Mouse (Mus musculus) left cerebral cortex, adult 9 months (tissue): Measurements from ENCODE around the gene Kcnk18.
A peak's percentile ranks its signal among the peaks of the same experiment; 100 is the strongest.

Source experiments
- DNase-seq, 2 experiments: peaks; one replicate each; pipeline ENCODE4 v3.0.0; 2022; ENCODE audit warnings: low spot score in 2 of 2

Gene Kcnk18

DNA sequence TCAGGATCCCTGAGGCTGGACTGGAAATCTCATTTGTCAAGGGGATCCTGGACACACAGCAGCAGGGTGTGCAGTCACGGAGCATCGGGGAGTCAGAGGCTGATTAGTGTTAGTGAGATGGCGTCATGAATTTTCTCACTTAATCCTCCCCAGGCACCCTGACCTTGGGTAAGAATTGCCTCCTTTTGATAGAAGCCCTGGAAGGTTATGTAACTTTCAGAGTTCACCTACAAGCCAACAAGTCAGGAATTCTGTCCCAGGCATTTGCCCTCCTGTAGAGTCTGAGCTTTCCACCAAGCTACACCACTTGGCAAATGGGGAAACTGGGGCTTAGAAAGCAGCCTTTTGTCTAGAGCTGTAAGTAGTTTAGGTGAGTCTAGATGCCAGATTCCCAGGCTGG is 2.1 kb downstream of the Kcnk18 start:
- no peak for DNase-seq

DNA sequence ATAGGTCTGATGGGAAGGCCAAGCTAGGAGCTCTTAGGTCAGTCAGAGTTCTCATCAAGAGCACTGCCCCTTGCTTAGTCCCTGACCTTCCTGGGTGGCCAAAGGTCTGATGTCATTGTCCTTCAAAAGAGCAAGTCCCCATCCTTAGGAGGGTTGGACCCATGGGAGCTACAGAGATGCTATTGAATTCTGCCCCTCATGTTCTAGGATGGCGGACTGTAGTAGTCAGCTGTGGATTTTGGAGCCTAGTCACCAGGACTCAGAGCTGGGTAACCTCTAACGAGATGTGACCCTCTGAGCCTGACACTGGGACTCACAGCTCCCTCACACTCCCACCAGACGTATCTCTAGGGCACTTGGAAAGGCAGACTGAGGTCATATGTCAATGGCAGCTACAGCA is 9.4 kb downstream of the Kcnk18 start:
- DNase-seq, result no peak

DNA sequence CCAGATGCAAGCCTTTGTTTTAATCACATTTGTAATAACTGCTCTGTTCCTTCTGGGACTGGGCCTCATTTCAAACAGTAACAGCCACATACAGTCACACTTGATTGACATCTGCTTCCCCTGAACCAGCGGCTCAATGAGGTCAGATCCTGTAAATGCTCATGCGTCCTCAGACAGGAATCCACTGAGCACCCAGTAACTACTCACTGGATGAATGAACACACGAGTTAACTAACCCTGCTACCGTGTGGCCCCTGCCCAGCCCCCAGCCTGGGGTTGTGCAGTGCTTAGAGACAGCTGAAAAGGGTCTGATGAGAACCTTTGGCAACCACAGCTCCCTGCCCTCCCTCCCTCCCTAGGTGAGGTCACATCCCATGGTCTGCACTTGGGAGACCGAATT is 13.8 kb downstream of the Kcnk18 start:
- no peak for DNase-seq

DNA sequence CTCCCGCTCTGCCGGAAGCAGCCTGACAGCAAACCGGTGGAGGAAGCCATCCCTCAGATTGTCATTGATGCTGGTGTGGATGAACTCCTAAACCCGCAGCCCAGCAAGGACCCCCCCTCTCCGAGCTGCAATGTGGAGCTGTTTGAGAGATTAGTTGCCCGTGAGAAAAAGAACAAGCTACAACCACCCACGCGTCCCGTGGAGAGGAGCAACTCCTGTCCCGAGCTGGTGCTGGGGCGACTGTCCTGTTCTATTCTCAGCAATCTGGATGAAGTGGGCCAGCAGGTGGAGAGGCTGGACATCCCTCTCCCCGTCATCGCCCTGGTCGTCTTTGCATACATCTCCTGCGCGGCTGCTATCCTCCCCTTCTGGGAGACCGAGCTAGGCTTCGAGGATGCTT is 16.0 kb downstream of the Kcnk18 start:
- no peak for DNase-seq

DNA sequence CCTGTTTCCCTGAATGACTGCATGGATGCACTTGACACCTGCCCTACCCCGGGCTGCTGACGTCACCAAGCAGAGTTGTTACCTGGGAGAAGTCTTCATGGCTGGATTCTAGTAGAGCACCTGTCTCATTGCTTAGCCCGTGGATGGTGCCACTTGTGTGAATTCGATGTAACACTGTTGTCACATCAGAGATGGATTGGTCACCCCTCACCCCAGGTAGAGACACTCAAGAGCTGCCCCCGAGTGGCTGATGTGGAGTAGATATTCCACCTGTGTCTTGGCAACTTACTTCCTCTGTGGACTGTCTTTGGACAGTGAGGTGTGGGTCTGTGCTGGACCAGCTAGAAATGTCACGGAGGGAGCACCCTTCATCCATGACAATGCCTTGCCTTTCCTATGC is 17.0 kb downstream of the Kcnk18 start:
- DNase-seq, result no peak

DNA sequence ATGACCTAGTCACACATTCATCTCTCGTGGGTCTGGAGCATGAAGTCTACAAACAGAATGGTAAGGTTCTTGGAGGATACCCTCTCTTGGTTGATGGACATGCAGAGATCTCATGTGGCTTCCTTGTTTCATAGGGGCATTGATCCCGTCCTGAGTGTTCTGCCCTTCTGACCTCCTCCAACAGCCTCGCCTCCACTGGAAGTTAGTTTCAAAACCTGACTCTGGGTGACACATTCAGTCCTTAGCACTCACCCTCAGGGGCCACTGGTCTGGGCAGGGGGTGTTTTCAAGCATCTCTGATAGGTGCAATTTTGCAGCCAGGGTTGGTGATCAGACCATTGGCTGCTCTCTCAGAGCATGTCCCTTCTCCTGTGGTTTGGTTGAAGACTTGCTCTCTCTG is 19.6 kb downstream of the Kcnk18 start:
- DNase-seq, result no peak

DNA sequence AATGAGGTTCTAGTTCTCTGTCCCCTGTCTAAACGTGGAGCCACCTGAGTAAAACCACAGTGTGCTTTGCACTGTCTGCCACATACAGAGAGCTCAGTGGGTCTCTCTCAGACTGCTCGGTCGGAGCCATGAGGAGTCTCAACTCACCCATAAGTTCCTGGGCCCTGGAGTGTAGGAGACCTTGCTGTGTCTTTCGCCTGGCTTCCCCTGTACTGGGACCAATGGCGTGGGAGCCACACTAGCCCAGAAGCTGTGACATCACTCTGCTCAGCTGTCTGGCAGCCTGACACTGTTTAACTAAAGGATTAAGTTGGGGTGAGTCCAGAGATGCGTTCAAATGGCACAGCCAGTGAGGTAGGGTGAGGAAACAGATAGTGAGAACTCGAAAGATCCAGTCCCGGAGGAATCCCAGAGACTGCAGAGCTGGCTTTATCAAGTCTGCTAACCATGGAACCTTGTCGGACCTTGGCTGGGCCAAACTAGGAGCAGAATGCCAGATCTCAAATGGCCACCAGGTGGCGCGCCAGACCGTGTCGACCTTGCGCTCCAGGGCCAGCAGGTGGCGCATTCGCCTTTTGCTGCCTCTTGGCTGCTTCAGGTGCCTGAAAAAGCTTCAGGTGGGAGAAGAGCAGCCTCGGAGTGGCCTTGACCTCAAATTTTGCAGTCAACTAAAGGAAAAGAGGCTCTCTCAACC is 20.3 kb downstream of the Kcnk18 start:
- peak; percentile 9 to 87 for DNase-seq

DNA sequence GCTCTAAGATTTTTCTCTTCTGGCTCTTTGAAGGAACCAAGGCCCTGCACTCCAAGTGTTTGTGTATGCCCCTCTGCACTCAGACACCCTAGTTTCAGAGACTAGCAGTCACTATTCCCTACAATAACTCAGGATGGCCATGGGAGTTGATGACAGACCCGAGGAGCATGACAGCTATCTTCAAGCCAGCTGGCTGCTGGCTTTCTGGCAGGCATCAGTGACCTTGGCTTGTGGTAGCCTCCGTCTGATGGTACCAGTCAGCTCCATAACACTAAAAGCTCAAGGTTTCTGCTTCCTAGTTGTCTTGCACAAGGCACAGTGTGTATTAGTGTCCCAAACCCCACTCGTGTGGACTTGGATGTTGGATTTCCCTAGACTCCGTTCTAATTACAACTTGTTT is 23.0 kb downstream of the Kcnk18 start:
- DNase-seq, result no peak

DNA sequence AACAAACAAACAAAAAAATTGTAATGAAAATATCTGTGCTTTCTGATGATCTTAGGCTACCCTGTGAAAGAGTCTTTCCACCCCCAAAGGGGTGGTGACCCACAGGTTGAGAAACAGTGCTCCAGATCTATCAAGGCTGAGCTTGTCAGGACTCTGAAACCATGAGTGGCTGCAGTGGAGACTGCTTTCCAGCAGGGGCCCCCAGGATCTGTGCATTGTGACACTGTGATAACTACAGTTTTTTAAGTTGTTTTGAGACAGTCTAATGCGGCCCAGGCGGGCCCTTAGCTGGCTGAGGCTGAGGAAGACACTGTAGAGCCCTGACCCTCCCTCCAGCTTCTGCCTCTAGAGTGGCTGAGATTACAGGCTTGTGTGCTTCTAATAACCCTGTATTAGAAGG is 24.0 kb downstream of the Kcnk18 start:
- no peak for DNase-seq

DNA sequence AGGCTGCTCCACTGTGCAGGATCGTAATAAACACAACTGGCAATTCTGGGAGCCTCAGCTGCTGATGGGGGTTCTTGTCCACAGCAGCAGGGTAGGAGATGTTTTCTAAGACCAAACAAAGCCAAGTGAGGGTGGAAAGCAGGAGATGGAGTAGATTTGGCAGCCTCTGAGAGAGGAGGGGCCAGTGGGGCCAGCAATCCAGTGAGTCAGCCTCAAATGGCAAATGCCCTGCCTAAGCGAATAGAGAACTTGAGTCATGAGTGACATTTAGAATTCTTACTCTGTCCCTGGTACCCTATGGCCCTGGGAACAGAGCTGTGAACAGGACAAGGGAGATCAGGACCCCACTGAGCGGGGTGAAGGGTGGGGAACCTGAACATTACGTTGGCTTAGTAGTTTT is 29.1 kb downstream of the Kcnk18 start:
- DNase-seq, result no peak

DNA sequence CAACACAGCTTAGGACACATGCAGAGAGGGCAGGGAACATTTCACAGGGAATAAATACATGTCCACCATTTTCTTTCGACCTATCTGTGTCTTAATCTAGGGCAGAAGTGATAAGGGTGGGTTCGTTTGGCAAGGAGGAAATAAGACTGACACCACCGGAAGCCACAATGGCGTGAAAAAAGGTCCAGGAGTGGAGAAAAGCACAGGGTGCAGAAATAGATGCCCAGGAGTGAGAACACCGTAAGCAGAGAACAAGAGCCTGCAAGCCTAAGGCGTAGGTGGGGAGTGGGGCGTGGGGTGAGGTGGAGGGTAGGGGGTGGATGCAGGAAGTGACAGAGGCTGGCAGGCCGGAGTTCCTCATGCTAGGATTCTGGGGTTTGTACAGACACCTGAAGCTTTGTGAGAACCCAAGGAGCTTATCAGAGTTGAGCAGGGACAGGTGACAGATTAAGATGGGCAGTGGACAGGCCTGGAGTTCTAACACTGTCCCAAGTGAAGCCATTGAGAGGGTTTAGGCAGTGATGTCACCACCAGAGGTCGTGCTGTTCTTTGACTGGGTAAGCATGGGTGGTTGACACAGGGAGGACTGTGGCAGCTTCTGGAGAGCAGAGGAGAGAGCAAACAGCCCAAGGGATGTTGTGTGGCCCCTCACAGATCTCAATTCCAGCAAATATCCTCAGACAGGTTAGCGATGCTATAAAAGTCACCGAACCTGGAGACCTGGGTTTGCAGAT is 29.7 kb downstream of the Kcnk18 start:
- DNase-seq, result no peak

DNA sequence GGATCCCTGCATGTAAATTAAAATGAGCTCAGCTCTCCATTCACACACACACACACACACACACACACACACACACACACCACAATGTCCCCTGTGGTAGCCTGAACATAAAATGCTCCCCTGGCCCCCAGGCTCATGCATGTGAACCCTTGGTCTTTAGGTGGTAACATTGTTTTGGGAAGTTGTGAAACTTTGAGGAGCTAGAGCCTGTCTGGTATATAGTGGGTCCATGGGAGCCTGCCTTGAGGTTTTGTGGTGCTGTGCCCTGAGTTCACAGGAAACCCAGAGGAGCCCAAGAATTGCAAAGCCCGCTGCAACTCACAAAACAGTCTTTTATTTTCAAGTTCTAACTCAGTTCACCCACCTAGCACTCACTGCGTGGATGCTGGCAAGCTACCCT is 33.6 kb downstream of the Kcnk18 start:
- DNase-seq, result no peak

DNA sequence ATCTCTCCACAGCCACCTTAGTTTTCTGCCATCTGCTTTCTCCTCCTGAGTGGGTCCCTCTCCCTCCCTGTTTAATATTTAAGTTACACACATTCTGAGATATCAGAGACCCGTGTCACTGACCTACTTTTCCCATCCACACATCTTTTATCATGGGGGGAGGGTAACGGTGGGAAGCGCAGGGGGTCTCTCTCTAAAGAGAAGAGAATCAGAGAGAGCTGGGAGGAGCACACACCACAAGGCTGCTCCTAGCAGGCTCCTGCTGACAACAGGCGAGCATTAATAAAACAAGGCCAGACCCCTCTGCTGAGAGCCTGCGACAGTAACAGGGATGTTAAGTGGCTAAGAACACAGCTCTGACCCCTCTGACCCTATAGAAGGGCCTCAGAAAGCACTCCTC is 40.6 kb downstream of the Kcnk18 start:
- DNase-seq, result no peak

DNA sequence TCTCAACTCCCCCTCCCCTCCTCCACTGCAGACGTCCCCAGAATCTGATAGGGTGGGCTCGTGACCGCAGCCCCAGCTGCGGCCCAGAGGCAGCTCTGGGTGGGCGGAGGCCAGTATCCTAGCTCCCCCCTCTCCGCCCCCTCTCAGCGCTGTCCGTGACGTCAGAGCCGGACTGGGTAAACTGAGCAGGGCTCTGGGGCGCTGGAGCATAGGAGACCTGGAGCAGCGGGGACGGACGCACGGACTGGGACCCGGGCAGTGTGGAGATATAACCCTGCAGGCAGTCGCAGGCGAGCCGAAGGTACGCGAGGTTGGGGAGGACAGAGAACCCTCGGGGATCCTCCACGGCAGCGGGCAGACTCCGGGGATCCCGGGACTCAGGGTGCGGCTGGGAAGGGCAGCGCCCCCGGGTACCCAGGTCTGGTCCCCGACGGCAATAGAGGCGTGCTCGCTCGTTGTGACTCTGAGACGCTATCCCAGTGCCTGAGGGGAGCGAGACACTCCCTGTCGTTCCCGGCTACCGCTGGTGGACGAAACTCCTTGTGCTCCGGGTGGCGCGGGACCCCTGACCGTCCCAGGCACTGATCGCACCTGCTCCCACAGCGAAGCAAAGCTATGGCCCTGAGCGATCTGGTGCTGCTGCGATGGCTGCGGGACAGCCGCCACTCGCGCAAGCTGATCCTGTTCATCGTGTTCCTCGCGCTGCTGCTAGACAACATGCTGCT is 41.9 kb downstream of the Kcnk18 start, which contains the start of gene Slc18a2:
TSS of gene Slc18a2 (plus strand) at position 179 of the 725 bp plus-strand sequence.
- DNase-seq, result no peak

DNA sequence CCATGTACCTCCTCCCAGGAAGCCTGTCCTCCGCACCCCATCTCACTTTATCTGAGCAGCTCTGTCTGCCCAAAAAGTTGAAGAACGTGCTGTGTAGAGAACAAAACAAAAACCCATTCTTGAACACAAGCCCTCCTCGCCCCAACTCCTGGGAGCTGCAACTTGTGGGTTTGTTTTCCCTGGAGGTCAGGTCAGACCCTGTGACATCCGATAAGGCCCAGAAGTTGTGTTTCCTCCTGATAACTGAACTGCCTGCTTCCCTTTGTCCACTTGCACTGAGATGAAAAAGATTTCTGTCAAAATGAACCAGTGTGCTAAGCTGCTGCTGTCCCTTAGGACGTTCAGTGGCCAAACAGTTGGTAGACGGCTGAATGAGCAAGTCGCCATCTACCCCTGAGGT is 42.6 kb downstream of the Kcnk18 start:
- DNase-seq, result no peak

DNA sequence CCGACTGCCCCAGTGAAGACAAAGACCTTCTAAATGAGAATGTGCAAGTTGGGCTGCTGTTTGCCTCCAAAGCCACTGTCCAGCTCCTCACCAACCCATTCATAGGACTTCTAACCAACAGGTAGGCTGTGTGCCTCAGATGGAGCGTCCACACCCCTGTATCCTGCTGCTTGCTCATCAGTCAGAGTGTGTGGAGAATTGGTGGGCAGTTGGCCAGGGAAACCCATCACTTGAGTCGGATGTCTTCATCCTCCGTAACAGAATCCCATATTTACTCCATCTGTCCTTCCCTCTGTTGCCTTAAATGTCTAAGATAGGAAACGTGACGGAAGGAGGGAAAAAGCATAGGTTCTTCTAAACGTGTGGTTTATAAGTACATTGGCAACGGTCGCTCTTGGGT is 44.2 kb downstream of the Kcnk18 start:
- no peak for DNase-seq

DNA sequence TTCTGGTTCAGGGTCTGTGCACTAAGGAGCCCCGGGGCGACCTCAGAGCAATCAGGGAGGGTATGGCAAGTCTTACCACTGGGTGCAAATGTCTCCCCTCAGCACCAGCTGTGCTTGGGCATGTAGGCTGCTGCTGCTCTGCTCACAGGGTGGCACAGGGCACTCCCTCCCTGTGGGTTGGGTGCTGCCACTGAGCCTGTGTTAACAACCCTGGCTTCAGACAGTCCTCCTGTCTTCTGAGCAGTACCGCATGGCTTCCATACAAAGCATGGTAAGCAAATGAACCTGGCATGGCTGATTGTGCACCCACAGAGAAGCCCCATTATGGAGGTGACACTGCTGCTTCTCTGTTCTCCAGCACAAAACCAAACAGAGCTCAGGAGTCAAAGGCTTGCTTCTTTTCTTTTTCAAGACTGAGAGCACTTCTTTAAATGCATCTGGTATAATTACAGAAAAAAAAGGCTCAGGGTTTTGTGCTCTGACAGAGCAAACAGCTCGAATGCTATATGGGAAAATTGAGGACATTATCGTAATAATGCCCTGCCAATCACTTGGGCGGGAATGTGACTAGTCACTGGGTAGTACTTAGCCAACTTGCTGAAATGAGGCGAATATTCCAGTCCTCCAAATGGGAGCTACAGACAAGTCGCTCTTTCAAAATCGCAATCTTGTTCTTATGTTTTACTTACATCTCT is 46.0 kb downstream of the Kcnk18 start:
- DNase-seq, result no peak

DNA sequence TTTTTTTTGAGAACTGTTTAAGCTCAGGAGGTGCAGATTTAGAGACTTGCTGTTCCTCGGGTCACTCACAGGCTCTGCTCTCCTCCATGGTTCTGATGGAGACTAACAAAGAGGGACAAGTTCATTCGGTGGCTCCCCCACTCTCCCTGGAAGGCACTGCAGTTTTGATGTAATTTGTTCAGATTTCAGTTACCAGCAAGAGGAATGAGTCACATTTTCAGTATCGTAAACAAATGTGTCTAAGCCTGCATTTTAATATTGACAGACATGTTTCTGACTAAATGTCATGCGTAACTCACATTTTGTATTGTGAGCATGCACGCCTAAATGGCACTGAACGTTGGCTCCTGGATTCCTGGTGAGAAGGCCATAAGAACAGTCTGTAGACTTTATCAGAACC is 46.9 kb downstream of the Kcnk18 start:
- no peak for DNase-seq

DNA sequence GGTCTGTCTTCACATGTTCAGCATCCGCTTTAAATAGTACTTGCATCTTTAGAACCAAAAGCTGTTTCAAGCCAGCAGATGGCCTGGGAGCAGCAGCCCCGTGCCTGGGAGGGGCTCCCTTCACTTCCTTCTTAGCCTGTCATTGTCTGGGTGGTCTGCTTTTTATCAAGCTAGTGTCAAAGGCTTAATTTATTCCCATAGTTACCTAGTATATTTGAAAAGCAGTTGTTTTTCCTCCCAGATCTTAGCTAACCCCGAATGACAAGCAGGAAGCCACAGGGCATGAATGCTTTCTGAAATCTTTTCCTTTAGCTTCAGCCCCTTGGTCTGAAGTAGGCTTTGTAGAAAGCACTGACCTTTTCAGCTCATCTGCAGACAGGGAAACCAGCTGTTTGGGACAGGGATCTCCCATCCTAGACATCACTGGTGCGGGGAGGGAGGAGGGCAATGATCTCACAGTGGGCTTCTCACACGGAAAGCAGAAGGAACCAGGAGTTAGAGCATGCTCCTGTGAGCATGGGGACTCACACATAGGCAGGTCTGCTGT is 48.5 kb downstream of the Kcnk18 start:
- no peak for DNase-seq

DNA sequence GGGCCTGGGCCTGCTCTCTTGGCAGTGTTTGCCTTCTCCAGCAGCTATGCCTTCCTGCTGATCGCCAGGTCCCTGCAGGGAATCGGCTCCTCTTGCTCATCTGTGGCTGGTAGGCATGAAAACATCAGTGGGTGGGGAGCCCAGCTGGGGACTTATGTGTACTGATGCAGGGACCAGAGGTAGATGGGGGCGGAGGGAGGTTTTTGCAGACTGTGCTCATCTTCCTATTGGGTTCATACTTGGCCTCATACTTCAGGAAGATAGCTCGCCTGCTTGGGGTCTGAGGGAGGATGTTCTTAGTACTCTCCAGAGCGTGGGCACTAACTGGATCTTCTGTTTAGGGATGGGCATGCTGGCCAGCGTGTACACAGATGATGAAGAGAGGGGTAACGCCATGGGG is 54.2 kb downstream of the Kcnk18 start:
- DNase-seq, result peak in 1 of 2 experiments; percentile 19

DNA sequence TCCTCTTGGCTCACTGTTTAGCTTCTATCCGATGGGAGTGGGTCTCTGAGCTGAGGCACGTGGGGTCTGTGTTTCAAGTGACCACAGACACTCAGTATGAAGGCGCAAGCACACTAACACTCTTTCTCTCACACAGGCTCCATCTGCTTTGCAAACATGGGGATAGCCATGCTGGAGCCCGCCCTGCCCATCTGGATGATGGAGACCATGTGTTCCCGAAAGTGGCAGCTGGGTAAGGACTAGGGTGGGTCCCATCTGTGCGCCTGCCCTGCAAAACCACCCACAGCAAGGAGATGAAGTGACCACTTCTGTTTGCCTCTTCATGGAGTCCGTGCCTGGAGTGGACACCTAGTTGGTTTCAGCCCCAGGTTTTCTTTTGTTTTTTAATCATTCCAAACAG is 57.3 kb downstream of the Kcnk18 start:
- no peak for DNase-seq

DNA sequence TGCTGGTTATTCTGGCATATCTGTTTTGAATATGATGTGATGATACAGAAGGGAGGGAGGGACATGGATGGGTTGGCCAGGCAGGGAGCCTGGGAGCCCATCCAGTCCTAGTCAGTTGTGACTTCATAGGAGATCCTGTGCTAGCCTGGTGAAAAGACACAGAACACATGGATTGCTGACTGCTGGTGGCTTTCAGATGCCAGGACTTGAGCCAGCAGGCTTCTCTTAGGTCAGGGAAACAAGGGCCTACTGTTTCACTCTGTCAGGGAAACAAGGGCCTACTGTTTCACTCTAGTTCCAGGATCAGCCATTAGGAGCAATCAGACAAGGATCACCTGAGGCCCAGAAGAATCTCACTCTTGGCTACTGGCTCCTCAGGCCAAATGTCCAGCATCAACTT is 61.8 kb downstream of the Kcnk18 start:
- DNase-seq, result peak in 1 of 2 experiments; percentile 16
